Mouse (Mus musculus): ENCODE measurements around the gene Gm49510.

Gene Gm49510

DNA sequence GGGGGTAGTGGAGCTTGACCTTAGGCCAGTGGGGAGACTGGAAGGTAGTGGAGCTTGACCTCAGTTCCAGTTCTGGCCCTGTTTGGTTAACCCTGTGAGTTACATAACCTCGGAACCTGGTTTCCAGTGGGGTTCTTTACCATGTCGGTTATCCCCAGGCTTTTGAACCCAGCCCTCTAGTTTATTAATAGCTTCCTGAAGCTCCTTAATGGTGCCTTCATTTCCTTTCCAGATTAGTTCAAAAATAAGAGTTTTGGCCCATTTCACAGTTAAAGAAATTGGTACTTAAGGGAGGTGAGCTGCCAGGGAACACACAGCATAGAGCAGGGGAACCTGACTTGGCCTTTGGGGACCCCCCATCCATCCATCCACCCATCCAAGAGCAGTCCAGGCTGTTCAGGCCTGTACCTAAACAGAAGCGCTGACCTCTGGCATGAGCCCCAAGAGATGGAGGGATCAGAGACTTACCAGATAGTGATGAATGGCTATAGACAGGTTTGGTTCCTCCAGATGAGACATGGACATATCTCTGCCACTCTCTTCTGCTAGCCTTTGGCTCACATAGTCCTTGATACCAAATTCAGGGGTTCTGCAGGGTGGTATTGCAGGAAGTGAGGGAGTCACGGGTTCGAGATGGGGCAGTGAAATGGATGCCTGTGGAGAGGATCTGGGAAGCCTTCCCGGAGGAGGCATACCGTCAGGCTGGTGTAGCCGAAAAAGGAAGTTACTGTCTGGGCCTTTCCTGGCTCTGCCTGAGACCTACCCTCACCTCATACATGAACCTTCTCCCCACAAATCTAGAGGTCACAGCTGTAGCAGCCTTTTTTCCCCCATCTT is 15.6 kb downstream of the Gm49510 start:
- DNase-seq (ENCODE audit: inconsistent age in 2 of 2, low spot score in 1 of 2): peak in 1 of 2 experiments; percentile 52

DNA sequence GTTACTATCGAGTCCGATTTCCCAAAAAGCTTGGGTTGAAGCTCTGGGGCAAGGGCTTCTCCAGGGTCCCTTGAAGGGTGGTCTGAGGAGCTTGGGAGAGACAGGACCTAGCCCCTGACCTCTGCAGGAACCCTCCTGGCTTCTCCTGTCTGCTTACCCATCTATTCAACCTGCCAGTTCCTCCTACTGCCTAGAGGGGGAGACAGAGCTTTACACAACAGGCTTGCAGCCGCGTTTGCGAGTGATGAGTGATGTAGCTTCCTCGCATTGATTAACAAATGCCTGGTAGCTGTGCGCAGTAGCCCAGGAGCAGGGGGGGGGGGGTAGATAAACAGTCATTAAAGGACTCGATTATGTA is 16.2 kb downstream of the Gm49510 start:
- peak; percentile 71 to 90 for DNase-seq (ENCODE audit: inconsistent age in 2 of 2, low spot score in 1 of 2)

DNA sequence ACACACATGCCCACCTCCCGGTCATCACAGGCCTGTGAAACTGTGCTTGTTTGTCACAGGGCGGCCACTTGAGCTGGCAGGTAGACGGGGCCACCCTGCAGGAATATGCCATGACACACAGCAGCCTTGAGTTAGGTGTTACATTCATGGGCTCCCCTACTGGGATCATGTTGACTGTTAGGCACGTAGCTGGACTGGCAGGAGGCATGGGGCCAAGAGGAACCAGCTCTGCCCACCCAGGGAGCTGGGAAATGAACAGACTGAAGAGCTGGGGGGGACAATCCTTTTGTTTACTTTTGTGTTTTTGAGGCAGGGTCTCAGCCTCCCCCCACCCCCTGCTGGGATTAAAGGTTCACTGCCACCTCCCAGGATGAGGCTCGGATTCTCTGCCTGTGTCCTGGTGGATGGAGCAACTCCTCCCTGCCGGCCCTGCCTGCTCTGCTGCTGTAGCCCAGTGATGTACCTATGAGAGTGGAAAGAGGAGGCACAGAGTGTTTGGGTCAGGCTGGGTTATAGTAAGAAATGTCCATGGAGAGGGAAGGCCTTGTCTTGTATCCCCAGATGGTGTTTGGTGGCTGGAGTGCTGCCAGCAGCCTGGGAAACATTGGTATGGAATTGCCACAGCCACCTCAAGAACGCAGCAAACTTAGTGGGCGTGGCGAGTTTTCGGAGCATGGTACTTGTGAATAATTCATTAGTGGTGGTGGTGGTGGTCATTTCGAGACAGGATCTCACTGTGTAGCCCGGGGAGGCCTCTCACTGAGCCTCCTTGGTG is 16.8 kb downstream of the Gm49510 start:
- peak in 1 of 2 experiments; percentile 27 for DNase-seq (ENCODE audit: inconsistent age in 2 of 2, low spot score in 1 of 2)

DNA sequence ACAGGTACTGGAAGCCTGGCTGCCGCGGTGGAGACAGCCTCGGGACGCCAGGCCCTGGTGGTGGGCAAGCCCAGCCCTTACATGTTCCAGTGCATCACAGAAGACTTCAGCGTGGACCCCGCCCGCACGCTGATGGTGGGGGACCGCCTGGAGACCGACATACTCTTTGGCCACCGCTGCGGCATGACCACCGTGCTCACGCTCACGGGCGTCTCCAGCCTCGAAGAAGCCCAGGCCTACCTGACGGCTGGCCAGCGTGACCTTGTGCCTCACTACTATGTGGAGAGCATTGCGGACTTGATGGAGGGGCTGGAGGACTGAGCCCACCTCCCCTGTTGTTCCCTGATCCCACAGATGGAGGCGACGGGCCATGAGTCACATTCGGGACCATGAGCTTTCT is 18.7 kb downstream of the Gm49510 start:
- DNase-seq (ENCODE audit: inconsistent age in 2 of 2, low spot score in 1 of 2): peak in 1 of 2 experiments; percentile 27

DNA sequence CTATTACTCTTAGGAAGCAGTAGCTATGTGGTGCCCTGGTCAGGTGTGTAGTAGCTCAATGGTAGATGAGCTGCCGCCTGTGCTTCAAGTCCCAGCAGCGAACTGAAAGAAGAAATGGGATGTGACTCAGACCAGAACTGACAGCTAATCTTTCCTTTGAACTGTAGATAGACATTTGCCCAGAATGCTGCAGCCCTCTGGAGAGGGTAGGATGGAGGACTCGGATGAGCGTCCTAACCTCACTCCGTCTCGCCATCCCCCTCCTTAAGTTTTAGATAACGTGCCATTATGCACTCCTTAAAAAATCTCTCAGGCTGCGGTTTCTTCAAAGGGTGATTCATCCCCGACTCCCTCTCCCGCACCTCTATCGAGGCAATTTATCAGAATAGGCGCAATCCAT is 20.4 kb downstream of the Gm49510 start:
- peak; percentile 41 to 71 for DNase-seq (ENCODE audit: inconsistent age in 2 of 2, low spot score in 1 of 2)

DNA sequence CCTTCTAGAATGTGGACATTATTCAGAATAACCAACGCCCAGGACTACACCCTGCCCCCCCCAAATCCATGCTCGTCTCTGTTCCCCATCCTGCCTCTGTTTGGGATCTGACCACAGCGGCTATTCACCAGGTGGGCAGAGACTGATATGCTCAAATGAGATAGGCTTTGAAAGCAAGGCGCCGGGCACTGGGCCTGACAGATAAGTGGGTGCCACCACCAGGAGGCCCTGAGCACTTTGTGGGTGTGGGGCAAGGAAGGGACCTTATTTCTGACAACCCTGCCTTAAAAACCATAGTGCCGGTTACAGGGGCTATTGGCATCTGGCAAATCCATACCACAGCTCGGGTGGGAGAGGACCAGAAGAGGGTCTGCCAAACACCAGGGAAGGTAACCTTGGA is 23.2 kb downstream of the Gm49510 start:
- DNase-seq (ENCODE audit: inconsistent age in 2 of 2, low spot score in 1 of 2): no peak

DNA sequence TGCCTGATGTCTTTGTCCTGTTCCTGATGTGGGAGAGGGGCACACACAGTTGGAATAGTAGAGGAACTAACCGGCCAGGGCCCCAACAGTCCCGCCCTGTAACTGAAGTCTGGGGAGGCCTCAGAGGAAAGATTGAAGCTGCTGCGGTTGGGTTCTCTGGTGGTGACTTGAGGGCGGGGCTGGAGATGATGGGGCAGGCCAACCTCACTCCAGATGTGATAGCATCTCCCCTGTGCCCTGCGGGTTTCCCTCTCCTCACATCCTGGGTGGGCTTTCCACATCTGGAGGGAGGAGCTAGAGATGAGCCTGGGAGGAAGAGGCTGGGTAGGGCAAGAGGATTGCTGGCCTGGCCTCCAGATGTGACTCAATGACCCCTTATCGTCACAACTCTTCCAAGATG is 24.1 kb downstream of the Gm49510 start:
- DNase-seq (ENCODE audit: inconsistent age in 2 of 2, low spot score in 1 of 2): peak in 1 of 2 experiments; percentile 17

DNA sequence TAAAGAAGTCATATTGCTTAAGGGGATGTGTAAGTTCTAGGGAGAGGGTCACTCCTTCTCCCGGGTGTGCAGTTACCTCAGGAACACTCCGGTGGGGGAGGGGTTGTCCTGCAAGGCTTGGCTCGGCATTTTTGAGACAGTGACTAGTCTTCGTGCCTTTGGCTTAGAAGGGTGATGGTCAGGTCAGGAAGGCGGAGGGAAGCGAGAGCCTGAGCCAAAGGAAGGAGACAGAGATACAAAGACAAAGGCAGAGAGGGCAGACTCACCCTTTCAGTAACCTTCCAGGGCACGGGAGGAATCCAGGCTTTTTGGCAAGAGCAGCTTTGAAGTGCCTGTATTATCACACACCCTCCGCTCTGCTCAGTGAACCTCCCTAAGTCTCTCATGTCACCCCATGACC is 25.7 kb downstream of the Gm49510 start:
- peak; percentile 69 to 86 for DNase-seq (ENCODE audit: inconsistent age in 2 of 2, low spot score in 1 of 2)

DNA sequence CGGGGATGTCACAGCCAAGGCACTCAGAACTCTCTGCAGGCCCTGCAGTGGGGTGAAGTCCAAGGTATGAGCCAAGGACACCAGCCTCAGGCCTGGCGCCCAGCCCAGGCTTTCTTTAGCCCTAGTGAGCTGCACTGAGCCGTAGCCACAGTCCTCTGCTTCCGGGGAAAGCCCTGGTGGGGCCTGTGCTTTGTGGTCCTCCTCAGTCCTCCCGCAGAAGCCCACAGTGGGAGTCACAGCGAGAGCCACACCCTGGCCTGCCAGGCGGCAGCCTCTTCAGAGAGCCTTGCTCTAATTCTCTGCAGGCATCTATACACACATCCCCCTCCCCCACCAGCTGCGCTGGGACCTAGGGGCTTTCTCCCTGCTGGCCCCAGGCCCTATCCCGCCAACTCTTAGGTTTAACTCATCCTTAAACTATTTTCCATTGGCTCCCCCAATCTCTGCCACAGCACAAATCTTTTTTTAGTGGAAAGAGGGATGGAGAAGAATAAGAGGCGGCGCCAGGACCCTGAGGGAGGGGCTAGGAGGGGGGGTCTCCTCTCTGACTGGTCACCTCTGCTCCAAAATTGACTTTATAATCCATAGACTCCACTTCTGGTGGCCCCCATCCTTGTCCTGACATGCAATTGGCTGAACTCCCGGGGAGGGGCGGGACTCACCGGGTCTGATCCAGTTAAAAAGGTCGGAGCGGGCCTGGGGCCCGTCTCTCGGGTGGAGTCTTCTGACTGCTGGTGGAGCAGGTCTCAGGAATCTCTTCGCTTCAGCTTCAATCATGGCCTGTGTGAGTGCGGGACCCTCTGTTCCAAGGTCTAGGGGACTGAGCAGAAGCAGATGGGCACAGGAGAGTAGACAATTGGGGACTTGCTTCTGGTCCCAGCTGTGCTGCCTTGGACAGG is 26.8 kb downstream of the Gm49510 start, which contains the start of gene Lgals1:
Lgals1 (plus strand) TSS at position 705 of the 899 bp plus-strand sequence.
- DNase-seq (ENCODE audit: inconsistent age in 2 of 2, low spot score in 1 of 2): peak; percentile 93 to 97

DNA sequence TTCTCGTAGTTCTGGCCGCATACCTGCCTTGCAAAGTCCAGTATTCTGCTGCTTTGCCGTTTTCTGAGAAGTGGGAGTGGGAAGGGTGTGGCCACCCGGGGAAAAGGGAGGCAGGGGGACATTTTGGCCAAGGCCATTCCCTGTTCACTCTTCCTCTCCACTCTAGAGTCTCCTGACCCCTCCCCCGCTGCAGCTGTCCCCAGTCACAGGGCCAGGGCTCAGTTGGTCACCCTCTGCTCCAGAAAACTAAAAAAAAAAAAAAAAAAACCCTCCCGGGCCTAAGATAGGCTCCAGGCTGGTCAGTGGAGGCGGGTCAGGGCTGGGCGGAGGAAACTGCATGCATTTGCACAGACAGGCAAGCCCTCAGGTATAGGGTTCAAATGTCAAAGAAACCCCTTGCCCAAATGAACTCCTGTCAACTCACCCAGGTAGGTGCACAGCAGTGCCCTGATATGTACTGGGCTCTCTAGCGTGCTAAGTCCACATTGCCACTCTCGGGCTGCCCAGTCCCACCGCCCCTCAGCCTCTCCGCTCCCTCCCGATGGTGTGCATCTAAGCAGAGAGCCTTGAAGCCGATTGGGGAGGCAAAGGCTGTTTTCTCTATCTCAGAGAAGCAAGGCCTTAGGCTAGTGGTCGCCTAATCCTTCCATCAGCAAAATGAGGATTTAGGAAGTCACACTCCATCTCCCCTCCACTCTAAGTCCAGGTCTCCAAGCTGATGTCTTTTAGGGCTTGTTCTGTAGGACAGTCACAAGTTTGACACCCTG is 27.7 kb downstream of the Gm49510 start:
- peak; percentile 63 to 80 for DNase-seq (ENCODE audit: inconsistent age in 2 of 2, low spot score in 1 of 2)

DNA sequence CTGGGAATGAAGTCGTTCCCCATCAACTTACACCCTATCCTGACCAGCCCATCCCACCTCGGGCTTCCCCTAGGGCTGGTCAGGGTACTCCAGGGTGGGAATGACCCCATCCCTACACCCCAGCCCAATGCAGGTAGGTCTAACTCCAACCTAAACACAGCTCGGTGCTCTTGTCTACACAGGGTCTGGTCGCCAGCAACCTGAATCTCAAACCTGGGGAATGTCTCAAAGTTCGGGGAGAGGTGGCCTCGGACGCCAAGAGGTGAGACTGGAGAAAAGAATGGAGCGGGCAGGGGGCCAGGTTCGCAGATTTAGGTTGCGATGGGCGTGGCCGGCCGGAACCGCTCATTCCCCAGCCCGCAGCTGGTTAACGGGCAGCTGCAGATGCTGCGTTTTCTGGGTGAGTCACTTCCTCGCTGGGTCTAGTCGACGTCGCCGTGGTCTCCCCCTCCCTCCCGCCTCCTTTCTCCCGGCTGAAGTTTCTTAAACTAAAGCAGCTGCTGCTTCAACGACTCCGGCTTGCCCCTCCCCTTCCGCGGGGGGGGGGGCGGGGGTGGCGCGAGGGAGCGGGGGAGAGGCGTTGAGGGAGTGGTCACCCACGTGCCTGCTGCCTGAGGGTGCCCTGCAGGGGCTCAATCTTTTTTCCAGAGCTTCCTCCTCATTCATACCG is 28.5 kb downstream of the Gm49510 start:
- peak; percentile 86 to 90 for DNase-seq (ENCODE audit: inconsistent age in 2 of 2, low spot score in 1 of 2)

DNA sequence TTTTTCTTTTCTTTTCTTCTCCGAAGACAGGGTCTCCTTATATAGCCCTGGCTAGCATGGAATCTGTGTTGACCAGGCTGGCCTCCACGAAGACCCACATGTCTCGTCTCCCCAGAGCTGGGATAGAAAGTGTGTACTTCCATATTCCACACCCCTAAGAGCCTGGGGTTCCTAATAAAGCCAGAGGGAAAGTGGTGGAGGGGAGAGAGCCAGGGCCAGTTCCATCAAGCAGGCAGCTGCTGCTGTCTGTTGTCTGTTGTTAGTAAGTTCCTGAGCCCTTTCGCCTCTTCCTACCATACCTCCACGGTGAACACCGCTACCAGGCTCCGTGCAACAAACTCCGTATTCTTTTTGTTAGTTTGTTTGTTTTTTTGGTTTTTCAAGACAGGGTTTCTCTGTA is 29.1 kb downstream of the Gm49510 start:
- peak in 1 of 2 experiments; percentile 43 for DNase-seq (ENCODE audit: inconsistent age in 2 of 2, low spot score in 1 of 2)

DNA sequence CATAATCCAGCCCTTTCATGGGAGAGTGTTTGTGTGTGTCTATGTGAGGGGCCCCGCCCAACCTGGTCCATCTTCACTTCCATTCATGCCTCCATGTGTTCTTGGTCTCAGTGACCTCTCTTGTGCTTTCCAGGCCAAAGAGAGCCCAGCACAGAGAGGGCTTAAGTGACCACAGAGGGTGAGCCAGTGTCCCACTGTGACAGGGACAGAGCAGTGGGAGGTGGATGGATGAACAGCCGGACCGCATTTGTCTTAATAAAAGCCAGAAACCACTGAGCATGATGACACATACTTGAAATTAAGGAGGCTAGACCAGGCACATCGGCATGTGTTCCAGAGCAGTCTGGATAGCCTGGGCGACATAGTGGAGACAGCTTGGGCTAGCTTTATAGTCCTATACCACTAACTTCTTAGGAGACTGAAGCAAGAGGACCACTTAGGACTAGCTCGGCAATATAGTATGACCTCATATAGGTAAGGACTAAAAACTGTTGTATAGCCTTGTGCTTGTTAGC is 30.8 kb downstream of the Gm49510 start:
- peak in 1 of 2 experiments; percentile 42 for DNase-seq (ENCODE audit: inconsistent age in 2 of 2, low spot score in 1 of 2)

DNA sequence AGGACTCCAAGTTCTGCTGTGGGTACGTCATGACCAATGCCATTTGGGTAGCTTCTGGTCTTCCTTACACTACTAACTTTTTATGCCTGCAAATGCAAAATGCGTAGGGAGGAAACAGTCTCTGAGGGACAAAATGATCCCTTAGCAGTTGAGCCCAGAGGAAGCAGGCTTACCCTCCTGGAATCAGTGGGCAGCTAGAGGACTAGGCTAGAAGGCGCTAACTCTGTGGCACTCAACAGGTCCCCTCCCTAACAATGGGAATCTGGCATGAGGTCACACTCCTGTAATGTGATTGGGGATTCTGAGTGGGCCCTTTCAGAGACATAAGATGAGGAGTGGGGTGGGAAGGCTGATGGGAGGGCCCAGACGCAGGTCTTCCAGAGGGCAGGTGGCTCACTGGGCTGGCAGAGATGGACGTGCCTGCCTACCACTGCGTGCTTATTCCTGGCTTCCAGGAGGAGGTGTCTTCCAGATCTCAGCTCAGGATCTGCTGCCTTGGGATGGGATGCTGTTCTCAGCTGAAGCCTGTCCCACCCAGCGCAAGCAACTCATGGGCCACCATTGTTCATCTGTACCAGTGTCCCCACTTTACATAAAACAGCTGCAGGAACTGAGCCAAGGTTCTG is 31.4 kb downstream of the Gm49510 start:
- DNase-seq (ENCODE audit: inconsistent age in 2 of 2, low spot score in 1 of 2): peak in 1 of 2 experiments; percentile 28

DNA sequence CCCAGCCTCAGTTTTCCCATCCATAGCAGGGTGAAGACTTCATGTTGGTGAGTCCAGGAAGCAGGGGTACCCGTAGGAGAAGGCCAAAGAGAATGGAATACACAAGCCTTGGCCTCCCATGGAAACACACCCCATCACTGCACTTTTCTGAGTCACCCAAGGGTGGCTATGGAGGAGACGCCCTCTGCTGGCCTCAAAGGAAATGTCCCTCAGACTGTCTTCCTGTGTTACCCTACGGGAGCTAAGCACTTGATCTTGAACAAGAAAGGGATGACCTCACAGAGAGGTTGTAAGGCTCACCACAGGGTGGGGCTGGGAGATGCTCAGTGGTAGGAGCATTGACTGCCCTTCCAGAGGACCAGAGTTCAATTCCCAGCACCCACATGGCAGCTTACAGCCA is 32.1 kb downstream of the Gm49510 start:
- peak; percentile 75 to 86 for DNase-seq (ENCODE audit: inconsistent age in 2 of 2, low spot score in 1 of 2)

DNA sequence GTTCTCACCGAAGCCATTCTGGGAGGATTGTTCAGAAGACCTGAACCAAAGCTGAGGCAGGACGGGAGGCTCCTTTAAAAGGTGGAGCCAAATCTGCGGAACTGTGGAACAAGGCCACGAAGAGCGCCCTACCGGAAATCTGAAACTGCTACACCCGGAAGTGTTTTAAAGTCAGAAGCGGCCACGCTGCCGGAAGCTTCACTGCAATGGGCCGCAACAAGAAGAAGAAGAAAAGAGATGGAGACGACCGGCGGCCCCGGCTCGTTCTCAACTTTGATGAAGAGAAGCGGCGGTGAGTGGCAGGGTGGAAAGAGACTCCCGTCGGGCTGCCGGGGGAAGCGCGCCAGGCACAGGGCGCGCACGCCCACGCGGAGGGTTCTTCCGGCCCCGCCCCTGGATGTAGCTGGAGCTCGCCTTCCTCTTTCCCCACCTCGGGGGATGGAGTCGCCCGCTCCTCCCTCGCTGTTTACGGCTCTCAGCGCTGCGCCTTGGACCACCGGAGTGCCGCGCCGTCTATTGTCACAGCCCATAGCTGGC is 35.4 kb downstream of the Gm49510 start, which contains the start of gene Nol12:
Nol12 (plus strand) TSS at position 150 of the 537 bp plus-strand sequence.
- DNase-seq (ENCODE audit: inconsistent age in 2 of 2, low spot score in 1 of 2): peak; percentile 83 to 96

DNA sequence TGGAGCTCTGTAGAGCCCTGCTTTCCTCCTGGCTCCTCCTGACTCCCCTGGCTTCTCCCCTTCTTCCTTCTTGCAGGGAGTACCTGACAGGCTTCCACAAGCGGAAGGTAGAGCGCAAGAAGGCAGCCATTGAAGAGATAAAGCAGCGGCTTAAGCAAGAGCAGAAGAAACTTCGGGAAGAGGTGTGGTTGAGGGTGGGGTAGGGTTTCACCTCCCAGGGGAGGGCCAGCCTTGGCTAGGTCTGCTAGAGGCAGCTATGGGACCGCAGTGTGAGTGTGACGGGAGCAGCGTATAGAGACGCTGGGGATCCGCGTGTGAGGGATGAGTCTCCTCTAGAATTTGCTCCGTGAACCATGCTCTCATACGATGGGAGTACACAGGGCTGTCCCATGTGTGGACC is 36.9 kb downstream of the Gm49510 start:
- DNase-seq (ENCODE audit: inconsistent age in 2 of 2, low spot score in 1 of 2): no peak

DNA sequence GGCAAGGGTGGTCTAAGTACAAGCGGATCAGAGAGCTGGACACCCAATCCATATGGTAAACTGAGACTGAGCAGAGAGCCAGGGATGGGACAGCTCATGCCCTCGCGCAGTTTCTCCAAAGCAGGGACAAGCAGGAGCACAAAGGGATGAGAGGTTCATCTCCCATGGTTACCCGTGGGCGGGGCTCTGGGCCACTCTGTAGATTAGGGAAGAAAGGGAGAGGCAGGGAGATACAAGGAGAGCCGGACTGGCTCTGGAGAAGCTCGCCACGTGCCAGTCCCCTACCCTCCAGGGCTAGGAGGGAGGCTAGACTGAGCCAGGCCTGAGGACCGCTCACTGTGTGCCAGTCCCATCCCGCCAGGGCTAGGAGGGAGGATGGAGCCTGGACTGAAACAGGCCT is 37.8 kb downstream of the Gm49510 start:
- DNase-seq (ENCODE audit: inconsistent age in 2 of 2, low spot score in 1 of 2): no peak

DNA sequence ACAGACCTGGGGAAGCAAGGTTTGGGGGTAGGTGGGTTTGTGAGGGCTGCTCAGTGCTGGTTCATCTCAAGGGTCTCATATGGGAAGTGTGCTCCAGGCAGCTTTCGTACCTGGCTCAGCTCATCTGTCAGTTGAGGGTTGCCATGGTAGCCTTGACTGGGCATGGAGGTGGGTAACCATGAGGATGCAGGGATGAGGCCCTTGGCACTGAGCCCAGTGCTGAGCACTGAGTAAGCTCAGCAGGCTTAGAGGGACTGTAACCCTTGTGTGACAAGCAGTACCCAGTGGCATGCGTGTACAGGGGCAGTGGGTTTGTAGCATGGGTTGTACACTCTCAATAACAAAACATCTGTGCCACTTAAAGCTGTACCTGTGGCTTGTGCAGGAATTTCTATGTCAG is 38.5 kb downstream of the Gm49510 start:
- no peak for DNase-seq (ENCODE audit: inconsistent age in 2 of 2, low spot score in 1 of 2)

All from adrenal gland, adult (tissue).